Mouse (Mus musculus) thymus, adult 2 months (tissue): ENCODE measurements around the gene Ddr1.

Experiments
- CTCF ChIP-seq: fragments of 200-500 bp; IDR thresholded peaks from 2 replicates; pipeline ENCODE4 v1.5.1; 2012; ENCODE audit warnings: mild to moderate bottlenecking, control low read depth, low read length, moderate library complexity, borderline replicate concordance; ENCODE audit not compliant: control insufficient read depth, poor library complexity, insufficient read depth; ENCODE audit errors: extremely low read depth
- POLR2A ChIP-seq: fragments of 200-500 bp; IDR thresholded peaks from 2 replicates; pipeline ENCODE4 v1.6.1; 2012; ENCODE audit warnings: mild to moderate bottlenecking, low read length, control low read depth, moderate library complexity; ENCODE audit not compliant: control insufficient read depth, poor library complexity, insufficient read depth; ENCODE audit errors: extremely low read depth

DNA sequence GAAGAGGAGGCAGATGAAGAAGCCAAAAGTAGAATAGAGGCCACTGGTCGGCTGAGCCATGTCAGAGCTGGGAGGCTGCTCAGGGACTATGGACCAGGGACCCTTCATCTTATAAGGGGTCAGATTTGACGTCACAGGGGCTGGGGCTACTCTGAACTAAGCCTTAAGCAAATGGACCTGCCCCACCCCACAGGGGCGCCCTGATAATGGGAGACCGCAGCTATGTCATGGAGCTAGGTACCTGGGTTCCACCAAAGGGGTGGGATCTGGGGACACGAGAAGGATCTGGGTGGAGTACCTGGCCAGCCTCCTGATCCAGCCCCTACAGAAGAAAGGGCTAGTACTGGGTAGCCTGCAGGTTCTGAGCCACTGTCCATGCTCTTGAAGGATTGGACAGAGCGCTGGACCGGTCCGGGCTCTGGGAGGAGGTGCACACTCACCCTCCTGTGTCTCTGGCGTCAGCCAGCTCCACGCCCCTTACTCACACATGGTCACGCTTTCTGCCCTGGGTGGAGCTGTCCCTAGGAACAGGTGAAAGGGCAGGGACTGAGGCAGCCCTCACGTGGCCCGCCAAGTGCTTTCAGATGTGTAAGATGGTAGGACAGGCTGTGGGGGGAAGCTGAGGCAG, 60.7 kb downstream of the Ddr1 start, which contains the start of gene Mucl3:
- TF ChIP-seq POLR2A (no peak), CTCF (no peak)
